Mouse (Mus musculus): Measurements from ENCODE around the gene Cds1.
A peak's percentile ranks its signal among the peaks of the same experiment; 100 is the strongest.

The Cds1 gene

DNA sequence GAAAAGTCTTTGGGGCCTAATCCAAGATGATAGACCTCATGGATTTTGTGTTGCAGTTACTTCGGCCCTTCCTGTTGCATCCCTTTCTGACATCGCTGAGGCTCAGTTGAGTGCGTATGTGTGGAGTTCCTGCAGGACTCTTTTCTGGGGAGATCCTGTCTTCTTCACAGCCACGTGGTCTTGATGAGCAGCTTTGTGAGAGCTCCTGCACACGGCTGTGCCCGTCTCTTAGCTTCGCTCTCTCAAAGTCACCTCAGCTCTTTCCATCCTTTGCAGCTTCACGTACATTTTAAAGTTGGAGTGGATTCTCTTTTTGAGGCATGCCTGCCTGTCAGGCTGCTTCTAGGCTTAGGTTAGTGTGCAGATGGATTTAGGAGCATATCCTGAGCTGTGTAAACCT, 11.6 kb downstream of the Cds1 start:
- DNase-seq (ENCODE audit: low spot score in 2 of 2), result no peak

DNA sequence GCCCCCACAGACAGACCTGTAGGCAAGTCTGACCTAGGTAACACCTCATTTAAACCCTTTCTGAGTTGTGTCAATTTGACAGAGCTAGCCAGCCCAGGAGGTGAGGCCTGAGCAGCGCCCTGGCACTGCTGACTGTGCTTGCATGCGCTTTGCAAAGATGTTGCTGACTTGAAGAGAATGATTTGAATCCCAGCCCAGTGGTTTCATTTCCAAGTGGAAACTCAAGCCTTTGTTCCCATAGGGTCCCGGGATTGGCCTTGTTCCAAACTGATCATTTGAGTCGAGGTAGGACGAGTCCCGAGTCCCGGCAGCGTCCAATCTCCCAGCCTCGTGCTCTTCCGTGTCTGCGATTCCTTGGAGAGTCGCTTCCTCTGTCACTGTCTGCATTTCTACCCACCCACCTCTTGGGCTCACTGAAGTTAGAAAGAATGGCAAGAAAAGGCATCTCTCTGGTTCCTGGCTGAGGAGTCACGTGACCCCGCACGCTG, 14.5 kb downstream of the Cds1 start:
- no peak for DNase-seq (ENCODE audit: low spot score in 2 of 2)

DNA sequence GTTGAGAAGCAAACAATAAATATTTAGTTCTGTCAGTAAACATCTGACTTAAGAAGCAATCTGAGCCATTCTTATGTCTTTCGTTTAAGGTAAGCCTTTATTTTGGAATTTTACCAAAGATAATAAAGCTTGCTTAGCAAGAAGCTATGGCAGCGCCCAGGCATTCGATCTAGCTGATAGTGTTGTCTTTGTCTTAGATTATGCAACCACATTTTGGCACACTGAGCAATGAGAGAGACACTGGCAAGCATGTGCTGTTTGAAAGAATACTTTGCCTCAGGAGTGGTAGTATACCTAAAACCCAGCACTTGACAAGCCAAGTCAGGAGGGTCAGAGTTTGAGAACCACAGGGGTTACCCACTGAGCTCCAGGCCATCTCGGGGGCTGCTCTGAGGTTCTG, 16.0 kb downstream of the Cds1 start:
- no peak for DNase-seq (ENCODE audit: low spot score in 2 of 2)

DNA sequence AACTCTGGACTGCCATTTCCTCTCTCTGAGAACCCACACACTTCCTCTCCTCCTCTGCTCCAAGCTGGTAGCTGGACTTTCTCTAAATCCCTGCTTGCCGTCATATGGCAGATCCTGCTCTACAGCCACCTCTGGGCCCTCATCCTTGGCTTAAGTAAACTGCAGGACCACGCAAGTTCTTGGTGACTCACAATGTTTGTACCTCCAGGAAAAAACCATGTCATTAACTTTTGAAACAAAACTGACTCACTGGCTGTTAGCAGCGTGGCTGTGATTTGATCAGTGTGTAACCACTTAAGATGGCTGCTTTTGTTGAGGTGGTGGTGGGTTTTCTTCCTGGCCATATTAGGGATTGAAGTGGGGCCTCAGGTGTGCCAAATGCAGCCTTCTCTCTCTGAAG, 19.4 kb downstream of the Cds1 start:
- no peak for DNase-seq (ENCODE audit: low spot score in 2 of 2)

DNA sequence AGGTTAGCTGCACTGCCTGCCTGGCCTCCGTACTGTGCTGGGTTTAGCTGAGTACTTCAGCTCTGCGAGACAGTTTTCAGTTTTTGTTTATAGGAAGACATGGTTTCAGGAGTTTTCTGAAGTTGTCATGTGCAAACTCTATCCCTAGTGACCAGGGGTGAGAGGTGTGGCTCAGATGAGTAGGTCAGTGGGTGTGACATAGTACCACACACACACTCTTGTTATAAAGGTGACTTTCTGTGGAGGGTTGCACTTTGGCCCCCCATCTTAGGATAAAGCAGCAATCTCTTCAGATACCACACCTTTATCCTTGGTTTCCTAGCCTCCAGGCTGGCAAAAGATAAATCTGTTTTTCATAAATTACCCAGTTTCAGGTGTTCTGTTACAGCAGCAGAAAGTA, 19.9 kb downstream of the Cds1 start:
- no peak for DNase-seq (ENCODE audit: low spot score in 2 of 2)

DNA sequence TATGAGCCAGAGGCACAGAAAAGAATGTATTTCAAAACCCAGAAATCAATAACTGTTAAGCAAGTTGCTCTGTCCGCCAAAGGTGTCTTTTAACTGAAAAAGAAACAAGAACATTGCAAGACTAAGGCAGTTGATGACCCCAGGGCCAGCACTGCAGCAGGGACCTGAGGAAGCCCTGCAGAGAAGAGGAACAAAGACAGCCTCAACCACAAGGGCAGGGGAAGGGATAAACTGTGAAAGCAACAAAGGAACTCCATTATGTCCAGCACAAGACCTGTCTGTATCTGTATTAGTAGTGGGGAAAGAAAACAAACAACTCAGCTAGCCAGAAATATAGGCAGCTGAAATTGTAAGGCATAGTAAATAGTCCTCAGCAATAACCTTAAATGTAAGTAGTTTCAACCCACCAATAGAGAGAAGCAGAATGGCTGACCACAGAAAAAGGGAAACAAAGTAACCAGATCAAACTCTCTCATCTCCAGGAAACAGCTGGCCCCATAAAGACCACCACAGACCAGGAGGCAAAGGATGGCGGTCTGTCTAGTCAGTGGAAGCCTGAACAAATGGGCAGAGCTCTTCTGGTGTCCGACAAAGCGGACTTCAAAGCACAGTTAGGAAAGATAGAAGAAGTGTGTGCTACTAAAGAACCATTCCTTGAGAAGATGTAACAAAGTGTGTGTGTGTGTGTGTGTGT, 21.1 kb downstream of the Cds1 start:
- DNase-seq (ENCODE audit: low spot score in 2 of 2), result no peak

DNA sequence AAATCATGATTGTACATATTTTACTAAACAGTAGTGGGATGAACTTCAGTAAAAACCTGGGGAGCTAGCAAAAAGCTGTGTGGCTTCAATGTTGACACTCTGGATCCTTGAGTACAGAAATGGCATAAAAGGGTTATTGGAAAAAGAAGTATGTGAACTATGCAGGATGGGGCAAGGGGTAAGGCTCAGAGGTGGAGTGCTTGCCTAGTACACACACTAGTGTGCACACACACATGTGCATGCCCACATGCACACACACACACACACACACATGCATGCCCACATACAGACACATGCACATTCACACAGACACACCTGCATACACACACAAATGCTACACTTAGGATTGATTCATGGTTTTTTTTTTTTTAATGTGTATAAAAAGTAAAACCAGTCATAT, 24.8 kb downstream of the Cds1 start:
- no peak for DNase-seq (ENCODE audit: low spot score in 2 of 2)

DNA sequence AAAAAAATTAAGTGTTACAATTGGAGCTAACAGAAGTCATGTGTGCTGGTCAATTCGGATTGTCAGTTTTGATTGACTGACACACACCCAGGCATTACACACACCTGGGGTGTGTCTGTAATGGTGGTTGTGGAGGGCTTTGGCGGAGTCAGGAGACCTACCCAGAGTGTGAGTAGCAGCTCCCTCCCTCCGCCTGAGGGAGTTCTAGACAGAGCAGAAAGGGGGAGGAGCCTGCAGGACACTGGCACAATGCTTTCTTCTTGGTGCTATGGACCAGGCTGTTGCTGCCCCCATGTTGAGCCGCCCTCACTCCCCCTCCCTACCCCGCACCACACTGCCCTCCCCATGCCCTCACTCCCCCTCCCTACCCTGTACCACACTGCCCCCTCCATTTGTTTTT, 25.6 kb downstream of the Cds1 start:
- no peak for DNase-seq (ENCODE audit: low spot score in 2 of 2)

DNA sequence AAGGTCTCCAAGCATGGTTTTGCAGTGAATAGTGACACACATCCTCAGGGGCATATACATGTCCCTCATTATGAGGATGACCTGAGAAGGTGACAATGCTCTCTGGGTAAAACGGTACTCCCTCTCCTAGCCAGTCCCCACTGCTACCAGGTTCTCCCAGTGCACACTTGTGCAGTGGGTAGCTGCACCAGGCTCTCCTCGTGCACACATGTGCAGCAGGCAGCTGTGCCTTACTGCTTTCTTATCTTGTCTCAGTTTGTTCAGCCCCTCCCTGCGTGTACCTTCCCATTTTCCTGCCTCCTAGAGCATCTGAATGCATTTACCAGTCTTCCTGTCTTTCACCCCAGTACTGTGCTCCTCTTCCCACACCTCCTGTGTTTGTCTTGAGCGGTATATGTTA, 27.7 kb downstream of the Cds1 start:
- no peak for DNase-seq (ENCODE audit: low spot score in 2 of 2)

DNA sequence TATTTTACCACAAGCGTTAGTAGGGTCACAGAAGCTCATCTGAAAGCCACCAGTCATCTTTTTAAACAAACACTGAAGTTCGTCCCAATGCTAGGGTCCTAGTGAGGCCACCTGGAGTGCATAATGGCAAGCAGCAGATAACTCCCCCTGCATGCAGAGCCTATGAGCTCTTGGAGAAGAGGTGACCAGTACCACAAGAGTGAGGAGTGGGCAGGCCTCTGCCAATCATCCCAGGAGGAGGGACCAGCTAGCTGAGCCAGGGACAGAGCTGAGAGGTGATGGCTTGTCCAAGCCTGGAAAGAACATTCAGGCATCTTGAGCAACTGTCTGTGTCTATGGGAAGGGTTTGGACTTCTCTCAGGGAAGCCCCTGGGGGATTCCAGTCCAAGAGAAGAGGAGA, 37.0 kb downstream of the Cds1 start:
- no peak for DNase-seq (ENCODE audit: low spot score in 2 of 2)

DNA sequence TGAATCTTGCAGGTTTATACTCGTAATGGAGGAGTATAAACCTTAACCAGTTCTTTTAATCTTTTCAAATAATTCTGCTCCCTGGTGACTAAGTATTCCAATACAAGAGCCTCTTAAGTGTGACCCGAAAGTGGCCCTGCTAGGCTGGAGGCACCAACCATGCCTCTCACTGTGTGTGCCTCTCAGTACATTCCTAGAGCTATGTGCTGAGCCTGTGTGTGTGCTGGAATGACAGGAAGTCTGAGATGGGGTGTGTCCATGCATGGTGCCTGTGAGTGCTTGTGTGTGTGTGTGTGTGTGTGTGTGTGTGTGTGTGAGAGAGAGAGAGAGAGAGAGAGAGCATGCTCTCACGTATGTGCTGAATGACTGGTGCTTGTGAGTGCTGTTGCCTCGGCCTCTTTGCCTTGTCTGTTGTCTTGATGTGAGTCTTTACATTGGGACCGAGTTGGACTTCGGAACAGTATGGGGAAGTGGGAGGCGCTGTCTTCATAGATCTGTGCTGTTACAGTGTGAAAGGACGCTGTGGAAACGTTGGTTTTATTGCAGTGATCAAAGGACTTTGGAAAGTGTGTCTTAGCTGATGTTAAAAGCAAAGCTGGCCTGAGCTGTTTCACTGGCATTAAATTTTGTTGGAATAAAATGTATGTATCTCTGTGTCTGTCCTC, 37.6 kb downstream of the Cds1 start:
- no peak for DNase-seq (ENCODE audit: low spot score in 2 of 2)

DNA sequence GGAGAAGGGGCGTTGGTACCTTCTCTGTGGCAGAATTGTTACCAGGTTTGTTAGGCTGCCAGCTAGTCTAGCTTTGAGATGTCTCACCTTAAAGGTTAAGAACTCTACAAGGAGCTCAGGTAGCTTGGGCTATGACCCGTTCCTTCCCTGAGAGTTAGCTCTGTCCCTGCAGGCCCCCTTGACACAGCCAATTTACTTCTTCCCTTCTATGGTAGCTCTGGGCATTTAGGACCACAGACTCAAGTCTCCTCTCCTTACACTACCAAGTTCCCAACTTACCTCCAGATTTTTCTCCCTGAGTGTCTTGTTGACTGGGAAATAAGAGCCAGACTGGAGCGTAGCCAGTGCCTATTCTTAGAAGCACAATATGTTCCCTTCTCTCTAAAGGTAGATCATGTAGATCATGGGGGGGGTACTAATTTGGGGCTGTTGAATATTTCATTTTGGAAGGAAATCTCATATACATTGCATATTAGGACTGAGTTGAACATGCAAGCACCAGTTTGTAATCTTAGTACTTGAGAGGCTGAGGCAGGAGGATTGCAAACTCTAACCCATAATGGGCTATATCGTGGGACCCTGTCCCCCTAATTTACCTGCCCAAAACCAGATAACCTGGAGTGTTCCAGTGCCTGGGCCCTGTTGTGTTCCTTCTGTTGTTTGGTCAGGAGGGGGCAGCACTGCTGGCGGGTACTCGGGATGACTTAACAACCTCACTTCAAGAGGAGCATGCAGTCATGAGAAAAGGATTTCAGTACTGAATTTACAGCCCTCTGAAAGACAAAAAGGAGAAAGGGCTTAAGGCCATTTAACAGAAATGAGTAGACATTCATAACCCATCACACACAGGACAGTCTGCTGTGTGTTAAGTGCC, 46.6 kb downstream of the Cds1 start:
- peak in 1 of 2 experiments; percentile 74 for DNase-seq (ENCODE audit: low spot score in 2 of 2)

DNA sequence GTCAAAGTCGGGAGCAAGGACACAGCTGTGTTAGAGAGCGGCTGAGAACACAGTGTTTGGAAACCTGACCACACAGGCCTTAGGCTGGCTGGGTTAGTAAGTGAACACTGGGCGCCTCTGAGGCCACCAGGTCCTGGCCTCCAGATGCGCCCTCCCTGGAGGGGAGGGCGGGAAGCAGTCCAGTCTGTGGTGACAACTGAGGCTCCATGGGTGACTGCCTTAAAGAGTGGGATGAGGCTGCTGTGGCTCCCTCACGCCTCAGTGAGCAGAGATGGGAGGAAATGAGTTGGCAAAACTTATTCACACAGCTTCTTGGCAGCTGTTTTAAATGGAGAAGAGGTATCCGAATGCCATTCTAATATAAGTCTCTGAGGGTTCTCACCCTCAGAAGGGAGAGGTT, 51.9 kb downstream of the Cds1 start:
- no peak for DNase-seq (ENCODE audit: low spot score in 2 of 2)

DNA sequence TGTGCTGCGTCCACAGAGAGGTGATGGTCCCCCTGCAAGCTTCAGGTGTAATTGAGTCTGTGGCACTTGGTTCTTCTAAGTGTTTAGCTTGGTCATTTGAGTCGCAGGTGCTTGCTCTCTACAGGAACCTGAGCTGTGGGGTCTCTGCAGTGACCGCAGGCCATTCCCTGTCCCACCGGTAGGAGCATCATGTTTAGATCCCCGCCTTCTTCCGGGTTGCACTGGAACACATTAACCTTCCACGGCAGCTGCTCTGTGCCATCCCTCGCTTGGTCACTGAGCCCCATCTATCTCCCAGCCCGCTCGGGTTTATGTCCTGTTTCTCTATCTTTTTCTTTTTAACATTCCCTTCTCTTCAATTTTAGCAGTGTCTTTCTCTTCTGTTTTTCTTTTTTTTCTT, 54.3 kb downstream of the Cds1 start:
- no peak for DNase-seq (ENCODE audit: low spot score in 2 of 2)

DNA sequence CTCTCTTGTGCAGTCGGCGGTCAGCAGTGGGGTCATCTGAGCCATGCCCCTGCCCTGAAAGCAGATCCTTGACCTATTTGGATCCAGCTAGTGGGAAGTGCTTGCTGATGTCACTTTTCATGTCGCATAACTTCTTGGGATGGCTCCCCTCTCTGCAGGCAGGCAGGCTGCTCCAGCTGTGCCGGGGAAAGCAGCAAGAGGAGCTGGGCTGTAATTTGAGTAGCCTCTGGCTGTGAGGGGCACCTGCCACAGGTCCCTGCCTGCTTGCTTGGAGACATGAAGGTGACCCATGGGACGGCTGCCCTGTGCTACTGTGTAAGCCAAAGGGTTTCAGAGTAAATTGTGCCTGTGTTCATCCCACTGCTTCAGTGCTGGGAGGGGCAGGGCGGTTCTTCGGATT, 54.9 kb downstream of the Cds1 start:
- DNase-seq (ENCODE audit: low spot score in 2 of 2), result no peak

DNA sequence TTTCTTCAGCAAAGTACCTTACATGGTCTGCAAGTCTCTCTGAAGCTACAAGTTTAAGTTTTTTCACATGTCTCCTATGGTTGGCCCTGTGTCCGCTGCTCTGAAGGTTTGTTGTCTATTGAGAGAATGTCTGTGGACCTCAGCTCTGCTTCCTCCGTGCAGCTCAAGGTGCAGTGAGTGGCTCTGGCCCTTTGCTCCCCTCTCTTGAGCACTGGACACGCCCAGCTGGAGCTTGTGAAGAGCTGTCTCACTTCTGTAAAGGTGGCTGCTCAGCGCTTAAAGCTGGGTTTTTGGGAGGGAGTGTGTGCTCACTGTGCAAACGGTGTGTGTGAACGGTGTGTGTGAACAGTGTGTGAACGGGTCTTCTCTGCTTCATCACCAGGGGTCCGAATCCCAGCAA, 56.1 kb downstream of the Cds1 start:
- no peak for DNase-seq (ENCODE audit: low spot score in 2 of 2)

DNA sequence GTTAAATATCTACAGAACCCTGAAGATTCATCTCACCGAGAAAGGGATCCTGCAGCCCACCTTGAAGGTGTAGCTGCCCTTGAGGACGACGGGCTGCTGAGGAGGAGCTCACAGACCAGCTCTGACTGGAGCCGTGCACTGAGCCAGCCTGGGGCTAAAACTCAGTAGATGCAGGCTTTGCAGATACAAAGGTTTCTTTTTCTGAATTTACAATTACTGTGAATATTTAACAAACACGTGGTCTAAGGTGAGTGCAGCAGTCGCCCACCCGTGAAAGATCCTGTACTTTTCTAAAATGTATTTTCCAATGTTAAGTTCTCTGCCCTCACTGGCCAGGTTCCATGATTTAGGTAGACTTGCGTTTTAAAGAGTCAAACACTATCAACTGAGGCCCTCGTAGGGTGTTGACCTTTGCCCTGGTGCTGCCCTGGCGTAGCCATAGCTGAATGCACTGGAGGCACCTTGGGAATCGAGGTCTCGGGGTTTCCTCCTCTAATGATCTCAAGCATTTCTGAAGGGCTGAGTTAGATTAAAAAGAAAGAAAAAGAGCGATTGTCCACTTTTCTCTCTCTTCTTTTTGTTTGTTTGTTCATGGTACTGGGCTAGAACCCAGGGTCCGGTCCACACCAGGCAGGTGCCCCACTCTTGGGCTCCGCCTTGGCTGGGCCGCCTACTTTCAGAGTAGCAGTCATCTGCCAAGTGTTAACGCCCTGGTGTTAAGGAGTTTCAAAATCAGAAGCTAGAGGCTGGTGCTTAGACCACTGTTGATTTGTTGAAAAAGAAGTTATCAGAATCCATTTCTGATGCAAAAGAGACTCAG, 56.8 kb downstream of the Cds1 start:
- no peak for DNase-seq (ENCODE audit: low spot score in 2 of 2)

DNA sequence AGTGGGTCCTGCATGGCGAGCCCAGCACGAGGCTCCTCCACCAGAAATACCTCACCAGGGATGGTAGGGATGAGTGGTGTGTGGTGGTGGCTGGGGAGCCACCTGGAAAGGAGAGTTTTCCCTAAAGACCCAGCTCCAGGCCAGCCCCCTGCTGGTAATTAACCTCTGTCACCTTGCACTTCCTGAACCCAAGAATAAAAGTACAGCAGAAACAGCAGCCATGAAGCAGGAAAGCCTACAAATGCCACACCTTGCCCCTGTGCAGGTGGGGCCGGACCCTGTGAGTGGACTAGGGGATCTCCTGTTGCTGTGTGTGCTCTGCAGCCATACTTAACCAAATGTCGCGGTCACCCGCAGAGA, 57.4 kb downstream of the Cds1 start:
- DNase-seq (ENCODE audit: low spot score in 2 of 2), result no peak

DNA sequence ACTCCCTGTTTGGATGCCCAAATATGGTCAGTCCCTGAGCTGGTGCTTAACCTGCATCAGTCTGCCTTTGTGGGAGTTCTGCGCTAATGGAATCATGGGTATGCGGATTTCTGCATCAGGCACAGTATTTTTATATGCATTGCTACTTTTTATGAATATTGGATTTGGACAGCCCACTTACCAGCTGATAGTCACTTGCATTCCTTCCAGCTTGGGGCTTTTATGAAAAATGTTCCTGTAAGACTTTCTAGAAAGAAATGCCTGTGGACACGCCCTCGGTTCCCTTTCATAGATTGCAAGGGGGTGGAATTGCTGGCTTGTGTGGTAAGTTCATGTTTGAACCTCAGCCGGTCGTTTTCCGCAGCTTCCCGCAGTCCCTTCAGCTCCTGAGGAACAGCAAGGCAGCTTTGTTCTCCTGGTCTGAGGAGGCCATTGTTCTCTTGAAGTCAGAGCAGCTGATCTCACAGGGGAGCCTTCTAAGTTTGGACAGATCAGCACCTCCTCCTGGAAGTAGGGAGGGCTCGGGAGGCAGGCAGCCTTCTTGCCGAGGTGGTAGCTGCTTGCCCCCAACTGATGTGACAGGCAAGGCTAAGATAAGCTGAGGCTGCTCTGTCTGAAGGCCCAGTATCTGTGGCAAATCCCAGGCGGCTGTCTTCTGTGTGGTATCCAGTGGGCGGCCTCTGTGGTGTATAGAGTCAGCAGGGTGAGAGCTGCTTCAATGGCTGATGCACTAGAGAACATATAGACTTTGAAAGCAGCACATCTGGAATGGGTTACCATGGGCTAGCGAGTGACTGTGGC, 60.4 kb downstream of the Cds1 start:
- peak; percentile 28 to 63 for DNase-seq (ENCODE audit: low spot score in 2 of 2)

DNA sequence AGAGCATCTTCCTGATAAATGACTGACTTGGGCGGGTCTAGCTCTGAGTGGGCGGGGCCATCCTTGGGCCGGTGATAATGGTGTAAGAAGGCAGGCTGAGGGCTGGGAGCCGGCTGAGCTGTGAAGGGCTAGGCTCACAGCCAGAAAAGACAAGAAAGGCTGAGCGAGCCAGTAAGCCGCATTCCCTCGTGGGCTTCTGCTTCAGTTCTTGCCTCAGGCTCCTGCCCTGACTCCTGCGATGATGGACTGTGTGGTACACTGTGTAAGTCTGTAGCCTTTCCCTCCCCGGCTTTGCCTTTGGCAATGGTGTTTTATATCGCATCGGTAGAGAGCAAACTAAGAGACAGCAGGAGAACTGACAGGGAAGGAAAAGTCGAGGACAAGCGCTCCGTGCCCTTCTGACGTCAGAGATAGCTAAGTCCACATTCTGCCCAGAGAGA, 61.6 kb downstream of the Cds1 start:
- peak; percentile 40 to 56 for DNase-seq (ENCODE audit: low spot score in 2 of 2)

DNA sequence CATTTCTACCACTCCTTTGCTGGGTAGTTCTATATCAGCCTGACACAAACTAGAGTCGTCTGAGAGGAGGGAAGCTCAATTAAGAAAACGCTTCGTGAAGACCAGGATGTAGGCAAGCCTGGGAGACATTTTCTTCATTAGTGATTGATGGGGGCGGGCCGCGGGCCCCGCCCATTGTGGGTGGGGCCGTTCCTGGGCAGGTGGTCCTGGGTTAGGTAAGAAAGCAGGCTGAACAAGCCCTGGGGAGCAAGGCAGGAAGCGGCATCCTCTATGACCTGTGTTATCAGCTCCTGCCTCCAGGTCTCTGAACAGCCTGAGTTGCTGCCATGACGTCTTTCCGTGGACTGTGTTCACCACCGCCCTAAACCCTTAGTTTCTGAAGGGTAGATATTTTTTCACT, 62.5 kb downstream of the Cds1 start:
- no peak for DNase-seq (ENCODE audit: low spot score in 2 of 2)

Measured in frontal cortex, postnatal 36 days (tissue).